Mouse (Mus musculus): ENCODE data around the gene Sox5. TPM values are rescaled to one million over a fixed set of nuclear protein-coding genes. Genes with fewer than 3 reads are reported as not detected.

Sox5 gene
- total RNA-seq, 4 experiments from 2014 or later, result 46.1 to 57.5 (median 51.3) TPM

GRCm38 (mm10) chr6:144584074-144584840 lies 197.5 kb downstream of the Sox5 start:
- DNase-seq (ENCODE audit: low spot score in 2 of 2), result no peak

- DNase-seq (ENCODE audit: low spot score in 2 of 2), result no peak
Measured at GRCm38 (mm10) chr6:144579301-144579700, 202.5 kb downstream of the Sox5 start.

- DNase-seq (ENCODE audit: low spot score in 2 of 2), result no peak
Measured at GRCm38 (mm10) chr6:144570850-144571249, 210.9 kb downstream of the Sox5 start.

- no peak for DNase-seq (ENCODE audit: low spot score in 2 of 2)
Measured at GRCm38 (mm10) chr6:144565827-144566226, 215.9 kb downstream of the Sox5 start.

GRCm38 (mm10) chr6:144561718-144562117 lies 220.1 kb downstream of the Sox5 start:
- DNase-seq (ENCODE audit: low spot score in 2 of 2), result no peak

- DNase-seq (ENCODE audit: low spot score in 2 of 2), result no peak
Measured at GRCm38 (mm10) chr6:144560211-144560610, 221.6 kb downstream of the Sox5 start.

- no peak for DNase-seq (ENCODE audit: low spot score in 2 of 2)
Measured at GRCm38 (mm10) chr6:144553476-144553875, 228.3 kb downstream of the Sox5 start.

- no peak for DNase-seq (ENCODE audit: low spot score in 2 of 2)
Measured at GRCm38 (mm10) chr6:144548991-144549390, 232.8 kb downstream of the Sox5 start.

GRCm38 (mm10) chr6:144547141-144547540 lies 234.6 kb downstream of the Sox5 start:
- no peak for DNase-seq (ENCODE audit: low spot score in 2 of 2)

- no peak for DNase-seq (ENCODE audit: low spot score in 2 of 2)
Measured at GRCm38 (mm10) chr6:144545549-144545948, 236.2 kb downstream of the Sox5 start.

GRCm38 (mm10) chr6:144541316-144541715 lies 240.5 kb downstream of the Sox5 start:
- no peak for DNase-seq (ENCODE audit: low spot score in 2 of 2)

- no peak for DNase-seq (ENCODE audit: low spot score in 2 of 2)
Measured at GRCm38 (mm10) chr6:144539439-144540192, 242.2 kb downstream of the Sox5 start.

- DNase-seq (ENCODE audit: low spot score in 2 of 2), result no peak
Measured at GRCm38 (mm10) chr6:144523479-144523878, 258.3 kb downstream of the Sox5 start.

GRCm38 (mm10) chr6:144518811-144519210 lies 263.0 kb downstream of the Sox5 start:
- no peak for DNase-seq (ENCODE audit: low spot score in 2 of 2)

- no peak for DNase-seq (ENCODE audit: low spot score in 2 of 2)
Measured at GRCm38 (mm10) chr6:144515905-144516304, 265.9 kb downstream of the Sox5 start.

GRCm38 (mm10) chr6:144513761-144514160 lies 268.0 kb downstream of the Sox5 start:
- no peak for DNase-seq (ENCODE audit: low spot score in 2 of 2)

GRCm38 (mm10) chr6:144511925-144512324 lies 269.9 kb downstream of the Sox5 start:
- DNase-seq (ENCODE audit: low spot score in 2 of 2), result no peak

- peak in 1 of 2 experiments; percentile 33 for DNase-seq (ENCODE audit: low spot score in 2 of 2)
Measured at GRCm38 (mm10) chr6:144510147-144510546, 271.6 kb downstream of the Sox5 start.

- no peak for DNase-seq (ENCODE audit: low spot score in 2 of 2)
Measured at GRCm38 (mm10) chr6:144504197-144504551, 277.6 kb downstream of the Sox5 start.

- DNase-seq (ENCODE audit: low spot score in 2 of 2), result no peak
Measured at GRCm38 (mm10) chr6:144503399-144504196, 278.2 kb downstream of the Sox5 start.

GRCm38 (mm10) chr6:144501439-144501838 lies 280.3 kb downstream of the Sox5 start:
- no peak for DNase-seq (ENCODE audit: low spot score in 2 of 2)

- no peak for DNase-seq (ENCODE audit: low spot score in 2 of 2)
Measured at GRCm38 (mm10) chr6:144498177-144498576, 283.6 kb downstream of the Sox5 start.
